Mouse (Mus musculus) naive thymus-derived CD4-positive, alpha-beta T cell, adult 5 months (primary cell): ENCODE measurements around the gene Rtel1. TPM values are rescaled to one million over a fixed set of nuclear protein-coding genes. Genes with fewer than 3 reads are reported as not detected.

ENCODE experiments used
- polyA plus RNA-seq: library from polyadenylated mRNA; unstranded; fragments of 100-300 nt; shearing (Covaris generic); gene quantifications from one replicate; pipeline ENCODE4 v1.2.1, GENCODE M21; 2017

The Rtel1 gene
- 89.7 TPM for polyA plus RNA-seq

GRCm38 (mm10) chr2:181319248-181320102 is at the start of gene Rtel1:
TSS of gene Rtel1 (plus strand) at chr2:181319739.

GRCm38 (mm10) chr2:181287958-181288350 is 31.6 kb upstream of the Rtel1 start, which contains the start of gene Gmeb2:
TSS of gene Gmeb2 (minus strand) at chr2:181288035.

GRCm38 (mm10) chr2:181314080-181314810 is 5.3 kb upstream of the Rtel1 start, which contains the start of gene Stmn3:
TSS of gene Stmn3 (minus strand) at chr2:181314500.

GRCm38 (mm10) chr2:181364860-181365596 is 45.5 kb downstream of the Rtel1 start, which contains the start of the genes Zgpat and Arfrp1:
TSS of gene Zgpat (plus strand) at chr2:181364928.
TSS of gene Arfrp1 (minus strand) at chr2:181365404.

GRCm38 (mm10) chr2:181379778-181380177 is 60.2 kb downstream of the Rtel1 start, which contains the start of gene Lime1:
TSS of gene Lime1 (plus strand) at chr2:181380078.

Other genes with a start within 250 kb of the Rtel1 start
- gene Kcnq2, start 184.4 kb upstream of the Rtel1 start, polyA plus RNA-seq: not detected
- gene Eef1a2, start 162.7 kb upstream of the Rtel1 start, polyA plus RNA-seq: not detected
- gene Ppdpf, start 132.5 kb upstream of the Rtel1 start, polyA plus RNA-seq: 154 TPM
- 0.09 TPM for gene Ptk6, start 117.0 kb upstream of the Rtel1 start, polyA plus RNA-seq
- 0.49 TPM for gene Srms, start 106.6 kb upstream of the Rtel1 start, polyA plus RNA-seq
- gene Fndc11, start 99.7 kb upstream of the Rtel1 start, polyA plus RNA-seq: not detected
- 18.9 TPM for gene Helz2, start 77.7 kb upstream of the Rtel1 start, polyA plus RNA-seq
- gene Gmeb2, start 31.7 kb upstream of the Rtel1 start, polyA plus RNA-seq: 35.9 TPM
- gene Stmn3, start 5.2 kb upstream of the Rtel1 start, polyA plus RNA-seq: not detected
- 109 TPM for gene Zgpat, start 45.2 kb downstream of the Rtel1 start, polyA plus RNA-seq
- gene Arfrp1, start 45.7 kb downstream of the Rtel1 start, polyA plus RNA-seq: 133 TPM
- gene Lime1, start 60.3 kb downstream of the Rtel1 start, polyA plus RNA-seq: 242 TPM
- gene Zbtb46, start 139.7 kb downstream of the Rtel1 start, polyA plus RNA-seq: 0.42 TPM
- gene Abhd16b, start 173.5 kb downstream of the Rtel1 start, polyA plus RNA-seq: not detected
- 86.9 TPM for gene Tpd52l2, start 177.4 kb downstream of the Rtel1 start, polyA plus RNA-seq
- 167 TPM for gene Dnajc5, start 200.7 kb downstream of the Rtel1 start, polyA plus RNA-seq